Mouse (Mus musculus) limb, embryonic 13.5 days (tissue): ENCODE results near the gene Grm5. TPM values are rescaled to one million over a fixed set of nuclear protein-coding genes. Genes with fewer than 3 reads are reported as not detected.

Experiments
- ATAC-seq: fragments of 200-750 bp; cut with Nextera tagmentation; 2 replicates; pipeline ENCODE4 v1.8.0; 2017; ENCODE audit warnings: low read depth, moderate number of reproducible peaks, moderate TSS enrichment; ENCODE audit not compliant: low FRiP score
- H3K27ac ChIP-seq: fragments of 300-500 bp; sonication (generic); 2 replicates; pipeline ENCODE4 v1.5.1; 2015; ENCODE audit warnings: inconsistent platforms, mild to moderate bottlenecking, moderate library complexity
- H3K27me3 ChIP-seq: fragments of 300-500 bp; sonication (generic); 2 replicates; pipeline ENCODE4 v1.6.1; 2015; ENCODE audit warnings: mild to moderate bottlenecking, inconsistent platforms
- H3K36me3 ChIP-seq: fragments of 300-500 bp; sonication (generic); 2 replicates; pipeline ENCODE4 v1.6.1; 2015; ENCODE audit warnings: inconsistent platforms, mild to moderate bottlenecking, moderate library complexity
- H3K4me1 ChIP-seq: fragments of 300-500 bp; sonication (generic); 2 replicates; pipeline ENCODE4 v1.6.1; 2015; ENCODE audit warnings: inconsistent platforms
- H3K4me2 ChIP-seq: fragments of 300-500 bp; sonication (generic); replicated peaks from 2 replicates; pipeline ENCODE4 v1.6.1; 2015; ENCODE audit warnings: inconsistent platforms, mild to moderate bottlenecking, moderate library complexity
- H3K4me3 ChIP-seq: fragments of 300-500 bp; sonication (generic); 2 replicates; pipeline ENCODE4 v1.5.1; 2015; ENCODE audit warnings: moderate library complexity, mild to moderate bottlenecking, inconsistent platforms
- H3K9ac ChIP-seq: fragments of 300-500 bp; sonication (generic); 2 replicates; pipeline ENCODE4 v1.6.1; 2015; ENCODE audit warnings: mild to moderate bottlenecking, inconsistent platforms
- H3K9me3 ChIP-seq: fragments of 300-500 bp; sonication (generic); 2 replicates; pipeline ENCODE4 v1.6.1; 2016; ENCODE audit warnings: inconsistent platforms
- WGBS: fragments of 180-500 bp; shearing (Covaris S2); methylation state at CpG from one replicate; pipeline ENCODE4 v1.1.7; 2015; 5-methylcytosine and 5-hydroxymethylcytosine counted together
- polyA plus RNA-seq: library from polyadenylated mRNA; unstranded; fragments of >200 nt; fragmentation: Nextera tagmentation; extraction: Ambion mirVana; gene quantifications from 2 replicates; pipeline ENCODE4 v1.2.1, GENCODE M21; 2015

Gene Grm5
- polyA plus RNA-seq, 1 experiment from 2014 or later: 0.06 TPM

GRCm38 (mm10) chr7:87938265-87938664 is 354.3 kb downstream of the Grm5 start:
- Histone ChIP-seq H3K9me3 (no peaks in the 10 kb centered on the region), H3K27ac (no peak overlapping the region), H3K9ac (no peak overlapping the region), H3K4me2 (no peak overlapping the region), H3K4me3 (no peak overlapping the region), H3K36me3 (no peaks in the 10 kb centered on the region), H3K27me3 (no peaks in the 10 kb centered on the region), H3K4me1 (no peaks in the 10 kb centered on the region)
- ATAC-seq: no peak
- WGBS: 52% methylated on average over 5 of the region's 5 CpGs

GRCm38 (mm10) chr7:87950205-87950604 is 366.2 kb downstream of the Grm5 start:
- Histone ChIP-seq H3K9me3 (no peaks in the 10 kb centered on the region), H3K36me3 (no peaks in the 10 kb centered on the region)

DNA sequence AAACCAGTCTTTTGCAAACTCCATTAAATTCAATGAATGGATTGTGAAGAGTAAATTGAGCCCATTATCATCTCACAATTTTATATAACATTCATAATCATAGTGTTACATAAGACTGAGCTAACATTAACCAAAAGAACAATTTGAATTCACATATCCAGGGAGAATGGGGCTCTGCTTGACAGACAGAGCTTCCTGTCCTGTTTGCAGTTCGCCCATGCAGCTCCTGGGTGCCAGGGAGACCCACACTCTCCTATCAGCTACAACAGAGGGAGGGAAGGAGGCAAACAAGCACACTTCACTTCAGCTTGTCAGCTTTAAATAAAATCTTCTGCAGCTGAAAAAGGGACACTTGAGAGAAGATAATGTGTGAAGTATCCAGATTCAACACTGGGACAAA is 389.2 kb downstream of the Grm5 start:
- Histone ChIP-seq H3K4me2 (no peak overlapping the region), H3K4me1 (no peaks in the 10 kb centered on the region), H3K36me3 (no peaks in the 10 kb centered on the region), H3K9me3 (no peaks in the 10 kb centered on the region), H3K9ac (no peak overlapping the region), H3K27ac (no peak overlapping the region), H3K4me3 (no peak overlapping the region), H3K27me3 (no peaks in the 10 kb centered on the region)
- no peak for ATAC-seq
- WGBS: 23% methylated on average over 1 of the region's 1 CpGs

More at GRCm38 (mm10) chr7:87950205-87950604, 366.2 kb downstream of the Grm5 start:
- H3K27me3 ChIP-seq: no peaks in the 10 kb centered on the region
- H3K9ac ChIP-seq: no peak overlapping the region
- no peak overlapping the region for H3K4me3 ChIP-seq
- H3K4me1 ChIP-seq: no peaks in the 10 kb centered on the region
- no peak for ATAC-seq
- 93% methylated on average over 1 of the region's 1 CpGs for WGBS
- H3K4me2 ChIP-seq: no peak overlapping the region
- H3K27ac ChIP-seq: no peak overlapping the region

DNA sequence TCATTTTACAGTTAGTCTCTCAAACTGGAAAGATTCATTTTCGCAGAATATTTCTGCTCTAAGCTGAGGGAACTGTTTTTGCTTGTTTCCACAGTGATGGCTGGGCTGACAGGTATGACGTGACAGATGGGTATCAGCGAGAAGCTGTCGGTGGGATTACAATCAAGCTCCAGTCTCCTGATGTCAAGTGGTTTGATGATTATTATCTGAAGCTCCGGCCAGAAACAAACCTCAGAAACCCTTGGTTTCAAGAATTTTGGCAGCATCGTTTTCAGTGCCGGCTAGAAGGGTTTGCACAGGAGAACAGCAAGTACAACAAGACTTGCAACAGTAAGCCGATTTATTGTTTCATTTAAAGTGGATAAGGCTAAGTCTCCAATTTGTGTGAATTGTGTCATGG is 391.1 kb downstream of the Grm5 start:
- H3K4me1 ChIP-seq: no peaks in the 10 kb centered on the region

DNA sequence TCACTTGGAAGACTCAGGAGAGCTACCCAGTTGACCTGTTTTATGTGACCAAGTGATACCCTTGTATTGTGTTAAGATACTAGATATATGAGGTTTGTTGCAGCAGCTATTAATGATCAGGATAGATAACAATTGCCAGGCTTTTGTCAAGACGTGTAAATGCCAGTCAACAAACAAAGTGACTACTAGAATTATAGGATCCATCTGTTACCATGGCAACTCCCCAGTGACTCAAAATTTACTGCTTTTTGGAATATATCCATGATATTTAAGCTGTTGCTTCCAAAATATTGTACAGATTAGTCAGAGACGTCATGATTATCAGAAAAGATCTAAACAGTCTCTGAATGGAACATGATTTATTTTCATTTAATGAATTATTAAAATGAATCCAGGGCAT is 399.5 kb downstream of the Grm5 start:
- no peak for ATAC-seq
- WGBS: 79% methylated on average over 2 of the region's 2 CpGs
- Histone ChIP-seq H3K4me3 (no peak overlapping the region), H3K4me2 (no peak overlapping the region), H3K27ac (no peak overlapping the region), H3K4me1 (no peaks in the 10 kb centered on the region), H3K27me3 (no peaks in the 10 kb centered on the region), H3K9me3 (no peaks in the 10 kb centered on the region), H3K9ac (no peak overlapping the region), H3K36me3 (no peaks in the 10 kb centered on the region)

More for the DNA sequence above, 391.1 kb downstream of the Grm5 start:
- Histone ChIP-seq H3K27me3 (no peaks in the 10 kb centered on the region), H3K4me2 (no peak overlapping the region), H3K4me3 (no peak overlapping the region), H3K36me3 (no peaks in the 10 kb centered on the region), H3K9ac (no peak overlapping the region), H3K27ac (no peak overlapping the region), H3K9me3 (no peaks in the 10 kb centered on the region)
- 78% methylated on average over 8 of the region's 8 CpGs for WGBS
- ATAC-seq: no peak

DNA sequence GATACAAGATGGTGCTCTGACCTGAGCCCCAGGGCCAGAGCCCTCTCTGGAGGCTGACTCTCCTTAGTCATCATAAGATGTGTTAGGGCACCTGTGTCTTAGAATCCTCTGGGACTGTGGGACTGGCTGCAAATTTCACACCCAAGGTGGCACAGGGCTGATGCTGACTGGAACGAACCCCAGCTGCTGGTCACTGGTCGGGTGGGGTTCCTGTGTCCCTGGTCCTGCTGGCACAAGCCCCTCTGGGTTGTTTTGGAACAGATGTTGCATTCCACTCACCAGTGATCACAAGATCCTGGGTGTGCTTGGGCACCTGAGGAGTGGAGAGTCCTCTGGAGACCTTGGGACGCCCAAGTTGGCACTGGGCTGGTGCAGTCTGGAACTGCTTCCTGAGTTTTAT is 430.5 kb downstream of the Grm5 start:
- Histone ChIP-seq H3K27me3 (no peaks in the 10 kb centered on the region), H3K36me3 (no peaks in the 10 kb centered on the region), H3K4me2 (no peak overlapping the region), H3K4me3 (no peak overlapping the region), H3K9me3 (no peaks in the 10 kb centered on the region), H3K9ac (no peak overlapping the region), H3K27ac (no peak overlapping the region), H3K4me1 (no peaks in the 10 kb centered on the region)
- ATAC-seq: no peak
- WGBS: 67% methylated on average over 3 of the region's 3 CpGs

GRCm38 (mm10) chr7:88027411-88028132 is 443.6 kb downstream of the Grm5 start:
- Histone ChIP-seq H3K36me3 (no peaks in the 10 kb centered on the region), H3K4me3 (no peak overlapping the region), H3K9me3 (no peaks in the 10 kb centered on the region), H3K4me1 (no peaks in the 10 kb centered on the region), H3K4me2 (no peak overlapping the region), H3K27ac (no peak overlapping the region), H3K27me3 (no peaks in the 10 kb centered on the region), H3K9ac (no peak overlapping the region)
- peak; percentile 71; the same call in 1 of the 2 replicates for ATAC-seq
- WGBS: 36% methylated on average over 3 of the region's 3 CpGs

DNA sequence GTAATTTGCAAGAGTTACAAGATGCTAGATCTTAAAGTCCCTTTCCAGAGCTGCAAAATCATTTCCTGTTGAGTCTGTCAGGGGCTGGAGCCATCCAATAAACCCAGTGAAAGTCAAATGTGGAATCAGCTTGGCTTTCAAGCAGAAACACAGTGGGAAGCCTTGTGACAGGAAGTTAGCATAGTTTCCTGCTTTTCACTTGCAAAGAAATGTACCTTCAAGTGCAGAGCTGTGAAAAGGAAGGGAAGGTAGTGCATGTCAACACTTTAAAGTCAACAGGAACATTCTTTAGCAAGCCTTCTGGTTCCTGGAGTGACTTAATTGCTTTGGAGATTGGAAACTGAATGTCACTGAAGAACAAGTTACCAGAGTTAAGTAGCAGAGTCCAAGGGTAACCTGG is 463.4 kb downstream of the Grm5 start:
- Histone ChIP-seq H3K27ac (no peak overlapping the region), H3K9me3 (no peaks in the 10 kb centered on the region), H3K27me3 (no peaks in the 10 kb centered on the region), H3K4me3 (no peak overlapping the region), H3K9ac (no peak overlapping the region), H3K4me2 (no peak overlapping the region), H3K4me1 (no peaks in the 10 kb centered on the region), H3K36me3 (no peaks in the 10 kb centered on the region)
- no peak for ATAC-seq

DNA sequence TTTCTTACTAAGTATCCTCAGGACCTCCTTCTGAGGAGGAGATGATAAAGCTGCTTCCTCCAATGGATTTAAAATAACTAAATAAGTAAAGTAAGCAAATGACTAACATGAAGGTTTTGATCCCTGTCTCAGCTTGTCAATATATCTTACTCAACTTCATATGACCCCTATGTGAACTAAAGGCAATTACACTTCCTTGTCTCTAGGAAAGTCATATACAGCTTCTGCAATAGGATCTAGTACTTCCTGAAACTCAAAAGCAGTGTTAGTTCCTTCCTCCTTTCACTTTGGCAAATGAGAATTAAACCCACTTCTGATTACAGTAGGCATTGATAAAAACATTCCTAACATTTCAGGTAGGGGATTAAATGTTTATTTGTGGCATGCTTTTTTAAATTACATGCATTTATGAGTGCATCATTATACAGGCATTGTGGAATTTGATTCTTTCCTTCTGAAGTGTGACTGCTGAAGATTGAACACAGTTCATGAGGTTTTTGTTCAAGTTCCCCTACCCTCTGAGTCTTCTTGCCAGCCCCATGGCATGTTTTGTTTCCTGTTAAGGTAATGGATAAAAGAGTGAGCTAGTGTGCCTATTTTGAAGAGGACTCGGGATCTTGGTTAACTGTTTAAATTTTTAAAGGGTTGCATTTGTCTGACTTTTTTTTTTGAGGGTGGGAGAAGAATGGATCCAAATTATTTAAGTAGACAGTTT is 470.4 kb downstream of the Grm5 start:
- H3K9ac ChIP-seq: no peak overlapping the region
- WGBS: 67% methylated on average over 1 of the region's 1 CpGs
- H3K27ac ChIP-seq: no peak overlapping the region
- H3K36me3 ChIP-seq: no peaks in the 10 kb centered on the region
- no peak for ATAC-seq
- no peak overlapping the region for H3K4me3 ChIP-seq
- no peaks in the 10 kb centered on the region for H3K9me3 ChIP-seq
- no peaks in the 10 kb centered on the region for H3K4me1 ChIP-seq
- no peaks in the 10 kb centered on the region for H3K27me3 ChIP-seq
- H3K4me2 ChIP-seq: no peak overlapping the region

DNA sequence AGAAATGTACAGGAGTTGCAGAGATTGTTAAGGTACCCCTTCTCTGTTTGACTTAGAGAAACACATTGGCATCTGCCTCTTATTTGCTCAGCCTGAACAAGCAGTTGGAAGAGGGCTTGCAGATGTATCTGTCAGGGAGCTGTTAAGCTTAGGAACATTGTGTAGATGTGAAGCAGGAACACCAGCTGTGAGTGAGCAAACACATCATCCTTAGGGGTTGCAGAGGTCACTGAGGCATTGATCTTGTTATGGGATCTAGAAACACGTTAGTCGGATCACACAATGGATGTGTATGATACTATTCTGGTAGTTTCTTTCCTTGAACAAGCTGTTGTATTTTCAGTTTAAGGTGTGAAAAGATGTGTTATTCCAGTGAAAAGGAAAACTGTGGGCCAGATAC is 472.5 kb downstream of the Grm5 start:
- Histone ChIP-seq H3K9me3 (no peaks in the 10 kb centered on the region), H3K27me3 (no peaks in the 10 kb centered on the region), H3K27ac (no peak overlapping the region), H3K4me2 (no peak overlapping the region), H3K4me1 (no peaks in the 10 kb centered on the region), H3K4me3 (no peak overlapping the region), H3K36me3 (no peaks in the 10 kb centered on the region), H3K9ac (no peak overlapping the region)
- no peak for ATAC-seq
- 69% methylated on average over 2 of the region's 2 CpGs for WGBS

GRCm38 (mm10) chr7:88091115-88091514 is 507.1 kb downstream of the Grm5 start:
- no peaks in the 10 kb centered on the region for H3K27me3 ChIP-seq
- no peak overlapping the region for H3K4me2 ChIP-seq
- H3K27ac ChIP-seq: no peak overlapping the region
- H3K9me3 ChIP-seq: peaks cover 8% of the 10 kb centered on the region; the same call in 1 of the 2 replicates
- H3K4me1 ChIP-seq: no peaks in the 10 kb centered on the region
- no peaks in the 10 kb centered on the region for H3K36me3 ChIP-seq
- H3K4me3 ChIP-seq: no peak overlapping the region
- H3K9ac ChIP-seq: no peak overlapping the region
- ATAC-seq: no peak

- ATAC-seq: no peak
- Histone ChIP-seq H3K4me3 (no peak overlapping the region), H3K9me3 (no peaks in the 10 kb centered on the region), H3K4me2 (no peak overlapping the region), H3K27ac (no peak overlapping the region), H3K27me3 (no peaks in the 10 kb centered on the region), H3K9ac (no peak overlapping the region), H3K4me1 (no peaks in the 10 kb centered on the region), H3K36me3 (no peaks in the 10 kb centered on the region)
- WGBS: 48% methylated on average over 1 of the region's 1 CpGs
Measured at GRCm38 (mm10) chr7:88096536-88097107, 512.7 kb downstream of the Grm5 start.
